Mouse (Mus musculus) heart, embryonic 12.5 days (tissue): ENCODE measurements around the gene Dock8. TPM values are rescaled to one million over a fixed set of nuclear protein-coding genes. Genes with fewer than 3 reads are reported as not detected.

Experiments used
- ATAC-seq: fragments of 200-750 bp; cut with Nextera tagmentation; 2 replicates; pipeline ENCODE4 v1.8.0; 2017; ENCODE audit warnings: moderate TSS enrichment, moderate library complexity; ENCODE audit not compliant: insufficient number of reproducible peaks, low FRiP score
- H3K27ac ChIP-seq: fragments of 300-500 bp; sonication (generic); 2 replicates; pipeline ENCODE4 v1.5.1; 2016; ENCODE audit warnings: mild to moderate bottlenecking, moderate library complexity; ENCODE audit not compliant: poor library complexity, severe bottlenecking
- H3K27me3 ChIP-seq: fragments of 300-500 bp; sonication (generic); replicated peaks from 2 replicates; pipeline ENCODE4 v1.6.1; 2016; ENCODE audit warnings: mild to moderate bottlenecking, moderate library complexity
- H3K36me3 ChIP-seq: fragments of 300-500 bp; sonication (generic); 2 replicates; pipeline ENCODE4 v1.6.1; 2016; ENCODE audit warnings: mild to moderate bottlenecking, moderate library complexity
- H3K4me1 ChIP-seq: fragments of 300-500 bp; sonication (generic); replicated peaks from 2 replicates; pipeline ENCODE4 v1.6.1; 2016; ENCODE audit warnings: mild to moderate bottlenecking
- H3K4me2 ChIP-seq: fragments of 300-500 bp; sonication (generic); 2 replicates; pipeline ENCODE4 v1.6.1; 2016; ENCODE audit warnings: mild to moderate bottlenecking, moderate library complexity
- H3K4me3 ChIP-seq: fragments of 300-500 bp; sonication (generic); 2 replicates; pipeline ENCODE4 v1.5.1; 2016; ENCODE audit warnings: mild to moderate bottlenecking
- H3K9ac ChIP-seq: fragments of 300-500 bp; sonication (generic); 2 replicates; pipeline ENCODE4 v1.6.1; 2016; ENCODE audit warnings: mild to moderate bottlenecking, moderate library complexity
- H3K9me3 ChIP-seq: fragments of 300-500 bp; sonication (generic); replicated peaks from 2 replicates; pipeline ENCODE4 v1.6.1; 2016; ENCODE audit warnings: mild to moderate bottlenecking, moderate library complexity
- WGBS: fragments of 180-500 bp; shearing (Covaris S2); methylation state at CpG from one replicate; pipeline ENCODE4 v1.1.7; 2016; 5-methylcytosine and 5-hydroxymethylcytosine counted together
- polyA plus RNA-seq: library from polyadenylated mRNA; unstranded; fragments of >200 nt; fragmentation: Nextera tagmentation; extraction: Ambion mirVana; gene quantifications from 2 replicates; pipeline ENCODE4 v1.2.1, GENCODE M21; 2016

The Dock8 gene
- polyA plus RNA-seq, 1 experiment from 2014 or later = 3.2 TPM

- H3K9me3 ChIP-seq = no peaks in the 10 kb centered on the region
- H3K9ac ChIP-seq = 0 out of 2 replicates have a peak overlapping the region, but pooled peaks have one; percentile 23
- no peak overlapping the region for H3K27ac ChIP-seq
- H3K4me2 ChIP-seq = peak overlapping the region; percentile 54
- no peaks in the 10 kb centered on the region; the same call in 1 of the 2 replicates for H3K27me3 ChIP-seq
- 36% methylated on average over 13 of the region's 13 CpGs for WGBS
- H3K4me1 ChIP-seq = peaks cover 17% of the 10 kb centered on the region
- no peaks in the 10 kb centered on the region for H3K36me3 ChIP-seq
- H3K4me3 ChIP-seq = no peak overlapping the region
- ATAC-seq = no peak
Observed at GRCm38 (mm10) chr19:25123031-25123430, 123.7 kb downstream of the Dock8 start.

- no peak for ATAC-seq
- Histone ChIP-seq H3K9me3 (no peaks in the 10 kb centered on the region), H3K4me1 (peaks cover 17% of the 10 kb centered on the region), H3K27ac (no peak overlapping the region), H3K27me3 (no peaks in the 10 kb centered on the region; the same call in 1 of the 2 replicates), H3K4me3 (no peak overlapping the region), H3K36me3 (no peaks in the 10 kb centered on the region), H3K4me2 (peak overlapping the region; percentile 54; the same call in 1 of the 2 replicates), H3K9ac (0 out of 2 replicates have a peak overlapping the region, but pooled peaks have one; percentile 23)
- 68% methylated on average over 5 of the region's 5 CpGs for WGBS
Observed at GRCm38 (mm10) chr19:25123461-25123860, 124.1 kb downstream of the Dock8 start.

- Histone ChIP-seq H3K9me3 (no peaks in the 10 kb centered on the region), H3K27me3 (no peaks in the 10 kb centered on the region; the same call in none of the 2 replicates), H3K36me3 (no peaks in the 10 kb centered on the region), H3K4me3 (no peak overlapping the region), H3K4me1 (peaks cover 6% of the 10 kb centered on the region; the same call in 1 of the 2 replicates), H3K4me2 (no peak overlapping the region), H3K9ac (no peak overlapping the region), H3K27ac (no peak overlapping the region)
- ATAC-seq = no peak
- WGBS = 11% methylated on average over 4 of the region's 4 CpGs
Observed at GRCm38 (mm10) chr19:25132322-25132721, 133.0 kb downstream of the Dock8 start.

- H3K27me3 ChIP-seq = no peaks in the 10 kb centered on the region; the same call in 1 of the 2 replicates
Observed at GRCm38 (mm10) chr19:25133959-25134358, 134.6 kb downstream of the Dock8 start.

GRCm38 (mm10) chr19:25136171-25136570 is 136.8 kb downstream of the Dock8 start:
- H3K4me2 ChIP-seq = no peak overlapping the region
- H3K9ac ChIP-seq = no peak overlapping the region
- H3K27ac ChIP-seq = no peak overlapping the region
- 36% methylated on average over 1 of the region's 1 CpGs for WGBS
- no peak for ATAC-seq
- H3K9me3 ChIP-seq = no peaks in the 10 kb centered on the region
- no peaks in the 10 kb centered on the region for H3K36me3 ChIP-seq
- H3K4me3 ChIP-seq = no peak overlapping the region
- no peaks in the 10 kb centered on the region for H3K27me3 ChIP-seq
- H3K4me1 ChIP-seq = peaks cover 12% of the 10 kb centered on the region

More at GRCm38 (mm10) chr19:25133959-25134358, 134.6 kb downstream of the Dock8 start:
- H3K9me3 ChIP-seq = no peaks in the 10 kb centered on the region
- no peak overlapping the region for H3K4me3 ChIP-seq
- H3K9ac ChIP-seq = no peak overlapping the region
- peaks cover 12% of the 10 kb centered on the region for H3K4me1 ChIP-seq
- H3K36me3 ChIP-seq = no peaks in the 10 kb centered on the region
- 75% methylated on average over 2 of the region's 2 CpGs for whole genome bisulfite sequencing
- ATAC-seq = no peak
- H3K27ac ChIP-seq = no peak overlapping the region
- no peak overlapping the region for H3K4me2 ChIP-seq

- 67% methylated on average over 16 of the region's 16 CpGs for WGBS
- H3K9ac ChIP-seq = no peak overlapping the region
- no peaks in the 10 kb centered on the region for H3K36me3 ChIP-seq
- H3K4me2 ChIP-seq = no peak overlapping the region
- no peaks in the 10 kb centered on the region for H3K9me3 ChIP-seq
- H3K4me3 ChIP-seq = no peak overlapping the region
- no peak overlapping the region for H3K27ac ChIP-seq
- no peaks in the 10 kb centered on the region for H3K27me3 ChIP-seq
- ATAC-seq = no peak
- H3K4me1 ChIP-seq = peaks cover 12% of the 10 kb centered on the region
Observed at GRCm38 (mm10) chr19:25137907-25138820, 138.8 kb downstream of the Dock8 start.

GRCm38 (mm10) chr19:25144110-25145028 is 145.0 kb downstream of the Dock8 start:
- Histone ChIP-seq H3K4me2 (no peak overlapping the region), H3K27me3 (no peaks in the 10 kb centered on the region), H3K4me1 (no peaks in the 10 kb centered on the region), H3K9ac (no peak overlapping the region), H3K4me3 (no peak overlapping the region), H3K36me3 (no peaks in the 10 kb centered on the region), H3K9me3 (no peaks in the 10 kb centered on the region), H3K27ac (no peak overlapping the region)
- no peak for ATAC-seq
- 51% methylated on average over 17 of the region's 17 CpGs for WGBS

GRCm38 (mm10) chr19:25145116-25145515 is 145.8 kb downstream of the Dock8 start:
- Histone ChIP-seq H3K4me2 (no peak overlapping the region), H3K27ac (no peak overlapping the region), H3K9me3 (no peaks in the 10 kb centered on the region), H3K36me3 (no peaks in the 10 kb centered on the region), H3K9ac (no peak overlapping the region), H3K27me3 (no peaks in the 10 kb centered on the region), H3K4me3 (no peak overlapping the region), H3K4me1 (0 out of 2 replicates have a peak, but pooled peaks cover 6% of the 10 kb centered on the region)
- WGBS = 75% methylated on average over 5 of the region's 5 CpGs
- ATAC-seq = no peak

GRCm38 (mm10) chr19:25146122-25146521 is 146.8 kb downstream of the Dock8 start:
- no peaks in the 10 kb centered on the region for H3K27me3 ChIP-seq
- 0 out of 2 replicates have a peak, but pooled peaks cover 7% of the 10 kb centered on the region for H3K4me1 ChIP-seq
- H3K4me3 ChIP-seq = no peak overlapping the region
- no peaks in the 10 kb centered on the region for H3K9me3 ChIP-seq
- WGBS = 73% methylated on average over 4 of the region's 4 CpGs
- no peaks in the 10 kb centered on the region for H3K36me3 ChIP-seq
- ATAC-seq = no peak
- H3K27ac ChIP-seq = no peak overlapping the region
- H3K4me2 ChIP-seq = no peak overlapping the region
- H3K9ac ChIP-seq = no peak overlapping the region

GRCm38 (mm10) chr19:25149788-25150187 is 150.5 kb downstream of the Dock8 start:
- Histone ChIP-seq H3K4me1 (peaks cover 15% of the 10 kb centered on the region), H3K9ac (0 out of 2 replicates have a peak overlapping the region, but pooled peaks have one; percentile 7), H3K9me3 (no peaks in the 10 kb centered on the region), H3K27me3 (no peaks in the 10 kb centered on the region), H3K4me3 (no peak overlapping the region), H3K4me2 (no peak overlapping the region), H3K36me3 (no peaks in the 10 kb centered on the region), H3K27ac (no peak overlapping the region)
- ATAC-seq = no peak
- WGBS = 55% methylated on average over 8 of the region's 8 CpGs
